Mouse (Mus musculus) adipose tissue, adult 10 weeks (tissue): ENCODE measurements around the gene Erp27. TPM values are rescaled to one million over a fixed set of nuclear protein-coding genes. Genes with fewer than 3 reads are reported as not detected.

Source experiments
- polyA plus RNA-seq: library from polyadenylated mRNA; stranded (reverse); fragments of 350-450 nt; fragmentation: Illumina TruSeq; extraction: RNeasy Lipid Tissue Mini Kit (QIAGEN cat#74804); gene quantifications from one replicate; pipeline ENCODE4 v1.2.3, GENCODE M21; 2014; ENCODE audit warnings: low read depth, low replicate concordance

The Erp27 gene
- polyA plus RNA-seq, result not detected

DNA sequence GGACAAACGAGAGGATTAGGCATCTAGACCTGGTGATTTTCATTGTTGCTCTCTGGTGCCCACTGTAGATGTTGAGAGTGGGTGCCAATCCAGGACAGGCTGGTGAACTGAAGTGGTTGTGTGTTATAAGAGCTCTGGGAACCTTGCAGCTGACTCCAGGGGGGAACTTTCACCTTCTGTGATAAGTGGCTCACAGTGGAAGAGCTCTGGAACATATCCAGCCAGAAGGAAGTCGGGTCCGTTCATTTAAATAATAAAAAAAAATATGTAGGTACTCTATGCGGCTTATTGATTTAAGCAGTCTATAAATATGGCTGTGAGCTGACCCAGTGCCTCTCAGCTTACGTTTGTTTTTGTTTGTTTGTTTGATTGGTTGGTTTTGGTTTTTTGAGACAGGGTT lies at the start of gene Erp27:
TSS of gene Erp27 (minus strand) at position 101 of the 400 bp plus-strand sequence.

GRCm38 (mm10) chr6:136941051-136942021 lies 19.4 kb upstream of the Erp27 start, which contains the start of gene Arhgdib:
Gene Arhgdib (minus strand): TSS chr6:136941899.

DNA sequence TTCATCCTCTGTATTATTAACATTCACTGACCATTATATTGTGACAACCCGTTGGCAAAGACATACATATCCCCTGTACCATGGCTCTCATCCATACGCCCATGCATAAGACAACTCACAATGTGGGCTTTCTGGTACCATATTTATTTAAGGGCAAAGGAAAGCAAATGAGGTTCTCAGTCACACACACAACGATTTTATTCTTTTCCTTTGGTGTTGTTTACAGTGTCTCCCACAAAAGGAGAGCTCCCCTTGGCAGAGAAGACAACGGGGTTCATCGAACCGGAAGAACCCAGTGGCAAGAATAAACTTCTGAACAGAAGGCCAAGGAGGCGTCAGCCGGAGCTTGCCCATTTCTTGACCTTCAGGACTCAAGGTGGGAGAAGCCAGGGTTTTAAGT lies 1.6 kb upstream of the Erp27 start, which contains the start of gene Pde6h:
TSS of gene Pde6h (plus strand) at position 301 of the 400 bp plus-strand sequence.

DNA sequence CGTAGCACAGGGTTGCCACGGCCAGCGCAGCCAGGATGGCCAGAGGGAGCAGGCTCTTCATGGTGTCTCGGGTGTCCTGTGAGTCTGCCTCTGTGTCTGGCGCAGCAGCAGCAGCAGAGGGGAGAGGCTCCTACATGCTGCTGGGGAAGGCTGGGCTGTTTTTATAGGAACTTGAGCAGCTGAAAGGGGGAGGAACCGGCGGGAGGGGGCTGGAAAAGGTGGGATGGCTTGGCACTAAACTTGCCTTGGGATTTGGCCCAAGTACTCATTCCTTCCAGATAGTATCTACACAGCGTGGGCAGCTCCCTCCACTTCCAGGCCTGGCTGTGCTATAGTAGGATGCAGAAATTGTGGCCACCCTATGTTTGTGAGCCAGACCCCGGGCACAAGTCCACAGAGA lies 46.3 kb downstream of the Erp27 start, which contains the start of gene Mgp:
TSS of gene Mgp (minus strand) at position 154 of the 400 bp plus-strand sequence.

Other genes with a start within 250 kb of the Erp27 start
- 0.10 TPM for gene Gucy2c, start 140.4 kb downstream of the Erp27 start, polyA plus RNA-seq
- gene Hist4h4, start 117.8 kb downstream of the Erp27 start, polyA plus RNA-seq, result 0.36 TPM
- 60.8 TPM for gene H2afj, start 113.9 kb downstream of the Erp27 start, polyA plus RNA-seq
- gene BC049715, start 94.6 kb downstream of the Erp27 start, polyA plus RNA-seq, result 6.3 TPM
- 47.5 TPM for gene Wbp11, start 93.9 kb downstream of the Erp27 start, polyA plus RNA-seq
- gene Smco3, start 86.7 kb downstream of the Erp27 start, polyA plus RNA-seq, result not detected
- 15.3 TPM for gene Art4, start 64.4 kb downstream of the Erp27 start, polyA plus RNA-seq
- gene Mgp, start 46.4 kb downstream of the Erp27 start, polyA plus RNA-seq, result 657 TPM
- not detected for gene Pde6h, start 1.7 kb upstream of the Erp27 start, polyA plus RNA-seq
- 56.7 TPM for gene Arhgdib, start 19.7 kb upstream of the Erp27 start, polyA plus RNA-seq
- gene Rerg, start 248.3 kb upstream of the Erp27 start, polyA plus RNA-seq, result 9.8 TPM